Mouse (Mus musculus): ENCODE measurements around the gene Rangap1.
"Not testable (repeated sequence)": the region's sequence is repeated elsewhere in the genome, so short reads cannot be mapped to it uniquely, and the experiment has no call there.

Rangap1 gene

DNA sequence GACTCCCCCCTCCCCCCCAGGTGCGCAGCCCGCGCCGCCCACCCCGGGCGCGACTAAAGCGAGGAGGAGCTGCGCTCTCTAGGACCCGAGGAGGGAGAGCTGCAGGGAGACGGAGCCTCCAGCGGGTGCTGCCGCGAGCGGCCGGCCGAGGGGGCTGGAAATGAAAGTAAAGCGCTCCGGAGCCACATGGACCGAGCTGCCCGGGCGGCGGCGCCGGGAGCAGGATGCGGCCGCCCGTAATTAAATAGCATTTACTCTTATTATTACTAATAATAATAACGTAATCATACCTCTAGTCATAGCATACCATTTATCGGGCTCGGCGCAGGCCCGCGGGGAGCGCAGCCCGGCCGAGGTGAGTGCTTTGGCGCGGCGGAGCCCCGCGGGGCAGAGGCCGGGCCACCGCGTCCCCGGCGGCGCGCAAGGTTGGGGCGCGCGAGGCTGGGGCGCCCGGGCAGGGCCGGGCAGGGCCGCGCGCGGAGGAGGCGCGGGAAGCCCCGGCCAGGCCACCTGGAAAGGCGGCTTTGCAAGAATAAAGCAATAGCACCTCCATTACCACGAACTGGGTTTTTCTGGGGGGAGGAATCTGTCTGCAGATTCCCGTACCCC, at the start of gene Rangap1, which contains the start of gene Zc3h7b:
Gene Rangap1, minus strand, starts transcription at position 539 of the 609 bp plus-strand sequence.
Gene Zc3h7b, plus strand, starts transcription at position 66 of the 609 bp plus-strand sequence.
- peak; percentile 65 to 72 for DNase-seq

- DNase-seq: no peak
Observed at GRCm38 (mm10) chr15:81792444-81792843, 47.1 kb upstream of the Rangap1 start.

DNA sequence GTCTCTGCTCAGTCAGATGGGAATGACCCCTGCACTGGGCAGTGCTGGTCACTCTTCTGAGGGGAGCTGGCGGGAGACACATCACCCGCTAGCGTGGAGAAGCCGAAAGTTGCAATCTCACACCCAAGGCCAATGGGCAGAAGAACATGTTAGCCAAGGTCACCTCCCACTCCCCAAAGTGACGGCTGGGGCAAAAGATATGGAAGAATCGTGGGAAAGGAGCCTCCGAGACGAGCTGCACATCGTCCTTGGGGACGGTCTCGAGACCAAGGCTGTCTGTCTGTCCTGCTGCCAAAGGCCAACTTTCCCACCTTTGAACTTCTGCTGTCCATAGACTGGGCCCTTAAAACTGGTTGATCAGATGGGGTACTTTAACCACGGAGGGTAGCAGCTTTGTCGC, 42.2 kb upstream of the Rangap1 start:
- DNase-seq: no peak

GRCm38 (mm10) chr15:81785701-81786100, 40.4 kb upstream of the Rangap1 start:
- DNase-seq: no peak

DNA sequence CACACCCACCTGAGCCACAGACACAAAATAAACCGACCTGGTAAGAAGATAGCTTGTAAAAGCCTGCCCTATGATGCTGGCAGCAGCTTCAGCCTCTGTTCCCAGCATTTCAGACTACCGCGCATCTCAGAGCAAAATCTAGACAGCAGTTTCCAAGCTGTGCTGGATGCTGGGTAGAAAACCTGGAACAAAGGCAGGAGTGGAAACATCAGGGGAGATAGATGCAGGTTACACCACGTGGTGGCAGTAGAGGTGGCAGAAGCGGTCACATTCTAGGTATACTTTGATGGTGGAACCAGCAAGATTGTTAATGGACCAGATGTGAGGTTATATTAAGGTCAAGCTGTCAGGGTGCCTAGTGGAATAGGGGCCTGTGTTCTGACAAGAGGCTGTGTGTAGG, 39.4 kb upstream of the Rangap1 start:
- DNase-seq: no peak

GRCm38 (mm10) chr15:81781816-81782215, 36.5 kb upstream of the Rangap1 start:
- no peak for DNase-seq

DNA sequence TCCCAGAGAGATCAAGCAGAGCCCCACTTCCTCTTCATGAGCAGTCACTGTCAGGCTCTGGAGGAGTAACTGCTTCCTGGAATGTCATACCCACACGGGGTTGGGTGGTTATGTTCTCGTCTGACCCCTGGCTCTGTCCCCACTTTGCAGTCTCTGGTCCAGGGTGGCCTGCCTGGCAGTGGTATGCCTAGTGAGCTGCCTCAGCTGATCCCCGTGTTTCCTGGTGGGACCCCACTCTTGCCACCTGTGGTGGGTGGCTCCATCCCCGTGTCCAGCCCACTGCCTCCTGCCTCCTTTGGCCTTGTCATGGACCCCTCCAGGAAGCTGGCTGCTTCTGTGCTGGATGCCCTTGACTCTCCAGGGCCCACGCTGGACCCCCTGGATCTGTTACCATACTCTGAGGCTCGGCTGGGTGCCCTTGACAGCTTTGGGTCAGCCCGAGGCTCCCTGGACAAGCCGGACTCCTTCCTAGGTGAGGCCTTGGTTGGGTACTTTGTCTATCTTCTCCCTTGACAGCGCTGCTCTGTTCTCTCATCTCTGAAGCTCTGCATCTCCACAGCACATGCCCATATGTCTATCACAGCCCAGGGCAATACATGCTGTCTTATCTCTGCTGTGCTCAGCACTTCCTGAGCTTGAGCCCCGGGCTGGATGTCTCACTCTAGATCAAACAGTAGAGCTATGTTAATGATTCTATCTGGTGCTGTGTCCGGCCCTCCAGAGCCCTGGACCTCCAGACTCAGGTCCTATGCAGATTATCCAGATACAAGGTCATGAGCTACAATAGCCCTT, 31.5 kb upstream of the Rangap1 start:
- no peak for DNase-seq

DNA sequence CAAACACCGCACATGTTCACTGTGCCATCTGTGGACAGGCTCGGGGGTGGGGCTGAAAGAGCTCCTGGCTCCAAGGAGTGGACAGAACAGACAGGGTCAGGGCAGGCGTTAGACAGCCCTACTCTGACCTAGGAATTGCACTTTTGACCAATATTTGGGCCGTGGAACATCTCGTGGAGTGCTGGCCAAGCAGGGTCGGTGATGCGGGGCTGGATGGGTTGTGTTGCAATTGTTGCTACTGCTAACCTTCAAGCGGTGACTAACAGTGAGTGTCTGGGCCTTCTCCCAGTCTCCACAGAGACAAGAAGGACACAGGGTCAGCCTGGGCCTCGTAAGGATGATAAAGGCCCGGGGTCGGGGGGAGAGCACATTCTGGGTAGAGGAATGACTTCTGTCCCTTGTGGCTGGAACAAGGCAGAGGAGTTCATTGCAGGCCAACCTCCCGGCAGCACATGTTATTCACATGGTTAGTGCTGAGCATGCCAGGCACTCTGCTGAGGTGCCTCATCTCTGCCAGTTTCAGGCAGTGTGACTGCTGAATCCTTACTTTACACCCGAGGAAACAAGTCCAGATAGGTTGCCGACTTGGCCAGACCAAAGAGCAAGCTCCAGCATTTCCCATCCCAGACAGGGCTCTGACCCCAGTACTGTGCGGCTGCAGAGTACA, 29.3 kb upstream of the Rangap1 start:
- no peak for DNase-seq

DNA sequence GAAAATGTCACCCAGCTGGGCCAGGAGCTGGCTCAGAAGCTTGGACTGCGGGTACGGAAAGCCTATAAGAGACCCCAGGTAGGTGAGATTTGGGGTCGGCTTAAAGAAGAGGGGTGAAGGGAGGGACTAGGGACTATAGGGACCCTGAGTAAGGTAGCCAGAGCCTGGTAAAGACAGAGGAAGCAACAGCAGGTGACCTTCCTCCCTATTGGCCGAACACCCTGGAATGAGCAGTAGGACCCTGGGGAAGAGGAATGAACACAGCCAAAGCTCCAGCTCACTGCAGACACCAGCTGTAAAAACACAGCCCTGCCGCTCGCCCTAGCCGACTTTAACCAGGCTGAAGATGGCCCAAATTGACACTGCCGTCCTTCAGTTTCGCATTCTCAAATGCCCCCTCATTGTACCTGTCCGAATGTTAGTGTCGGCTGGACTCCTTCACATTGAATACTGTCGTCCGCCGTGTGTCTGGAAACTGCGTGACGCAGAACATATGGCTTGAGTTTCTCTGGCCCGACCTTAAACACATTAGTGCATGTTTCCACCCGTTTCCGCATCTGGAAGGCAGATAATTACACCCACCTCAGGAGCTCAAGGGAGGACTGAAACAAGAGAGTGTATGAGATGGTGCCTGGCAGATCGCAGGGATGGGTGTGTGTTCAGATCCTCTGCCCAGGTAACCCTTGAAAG, 27.2 kb upstream of the Rangap1 start:
- no peak for DNase-seq

DNA sequence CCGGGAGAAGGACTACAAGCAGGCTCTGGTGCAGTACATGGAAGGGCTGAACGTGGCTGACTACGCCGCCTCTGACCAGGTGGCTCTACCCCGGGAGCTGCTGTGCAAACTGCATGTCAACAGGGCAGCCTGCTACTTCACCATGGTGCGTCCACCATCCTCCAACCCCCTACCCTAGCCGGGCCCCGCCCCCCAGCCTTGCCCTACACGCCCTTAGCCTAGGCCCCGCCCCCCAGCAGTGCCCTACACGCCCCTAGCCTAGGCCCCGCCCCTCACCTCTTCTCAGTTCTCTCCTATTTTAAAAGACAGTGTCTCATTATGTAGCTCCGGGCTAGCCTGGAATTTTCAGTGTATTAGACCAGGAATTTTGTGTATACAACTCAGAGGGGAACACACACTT, 23.7 kb upstream of the Rangap1 start:
- DNase-seq: no peak

- no peak for DNase-seq
Observed at GRCm38 (mm10) chr15:81766439-81766838, 21.1 kb upstream of the Rangap1 start.

DNA sequence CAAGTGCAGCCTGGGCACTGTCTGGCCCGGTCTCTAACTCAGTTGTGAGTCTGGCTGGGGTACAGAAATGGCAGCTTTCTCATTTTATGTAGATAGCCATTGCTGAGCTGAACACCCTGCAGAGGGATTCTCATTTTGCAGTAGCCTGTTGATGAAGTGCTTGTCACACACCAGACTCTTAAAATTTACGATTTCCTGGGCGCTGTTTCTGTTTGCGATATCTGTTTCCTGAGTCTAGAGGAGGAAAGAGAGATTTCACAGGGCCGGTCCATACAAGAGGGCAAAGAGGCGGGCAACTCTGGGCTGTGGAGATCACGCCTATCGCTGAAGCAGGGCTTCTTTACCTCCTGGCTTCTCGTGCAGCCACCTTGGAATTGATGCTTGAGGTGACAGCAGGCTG, 20.3 kb upstream of the Rangap1 start:
- no peak for DNase-seq

- no peak for DNase-seq
Observed at GRCm38 (mm10) chr15:81764573-81764972, 19.2 kb upstream of the Rangap1 start.

- no peak for DNase-seq
Observed at GRCm38 (mm10) chr15:81761959-81762358, 16.6 kb upstream of the Rangap1 start.

DNA sequence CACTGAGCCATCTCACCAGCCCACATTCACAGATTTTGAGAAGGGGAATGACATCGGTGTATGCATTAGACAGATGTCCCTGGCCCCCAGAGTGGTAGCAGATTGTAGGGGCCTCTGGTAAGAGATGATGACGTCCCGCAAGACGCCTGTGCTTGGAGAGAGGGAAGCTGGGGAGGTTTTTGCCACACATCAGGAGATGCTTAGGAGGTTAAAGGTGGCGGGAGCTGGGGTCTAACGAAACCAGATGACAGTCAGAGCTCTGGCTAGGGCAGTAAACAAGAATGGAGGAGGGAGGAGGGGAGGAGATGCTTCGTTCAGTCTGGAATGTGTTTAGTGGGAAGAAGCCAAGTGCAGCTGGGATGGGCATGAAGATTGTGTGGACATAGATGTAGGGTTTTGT, 16.1 kb upstream of the Rangap1 start:
- no peak for DNase-seq

DNA sequence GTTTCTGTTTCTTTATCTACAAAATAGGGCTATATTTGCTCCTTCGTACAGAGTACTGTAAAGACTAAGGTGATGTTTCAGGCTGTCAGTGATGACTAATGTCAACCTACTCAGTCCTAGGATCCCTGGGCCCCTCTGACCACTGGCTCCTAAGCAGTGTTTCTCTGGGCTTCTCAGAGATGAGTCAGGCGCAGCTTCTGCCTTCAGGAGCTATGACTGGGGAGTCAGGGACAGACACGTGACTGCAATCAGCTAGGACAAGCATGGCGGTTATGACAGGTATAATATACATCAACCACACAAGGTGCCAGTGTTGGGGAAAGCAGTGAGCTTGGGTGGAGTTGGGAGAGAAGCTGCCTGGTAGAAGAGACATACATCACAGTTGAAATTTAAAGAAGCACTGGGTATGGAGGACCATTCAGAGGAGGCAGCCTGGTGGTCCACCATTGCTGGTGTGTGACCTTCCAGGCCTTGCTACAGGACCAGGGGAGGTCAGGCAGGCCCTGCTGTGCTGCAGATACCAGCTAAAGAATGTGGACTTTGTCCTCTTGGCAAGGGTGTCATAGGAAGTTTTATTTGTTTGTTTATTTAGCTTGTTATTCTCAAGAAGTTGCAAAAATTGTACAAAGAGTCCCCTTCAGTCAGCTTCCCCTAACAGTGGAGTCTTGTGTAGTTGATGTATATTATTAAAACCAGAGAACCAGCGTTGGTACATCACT, 15.2 kb upstream of the Rangap1 start:
- DNase-seq: no peak

DNA sequence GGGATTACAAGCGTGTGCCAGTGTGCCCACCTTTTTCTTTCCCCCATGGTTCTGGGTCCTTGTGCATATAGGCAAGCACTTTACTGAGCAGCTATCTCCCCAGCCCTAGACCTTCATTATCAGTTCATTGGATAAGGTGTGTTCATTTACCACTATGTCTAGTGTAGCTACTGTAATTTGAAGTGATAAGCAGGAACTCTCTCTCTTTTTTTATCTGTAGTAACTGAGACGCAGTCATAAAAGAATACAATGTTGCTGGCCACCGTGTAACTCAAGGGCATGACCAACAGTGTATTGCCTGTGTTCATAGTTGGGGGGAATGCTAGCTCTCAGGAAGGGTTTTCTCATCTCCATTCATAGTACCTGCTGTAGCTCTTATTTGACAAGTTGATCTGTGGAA, 14.2 kb upstream of the Rangap1 start:
- no peak for DNase-seq

DNA sequence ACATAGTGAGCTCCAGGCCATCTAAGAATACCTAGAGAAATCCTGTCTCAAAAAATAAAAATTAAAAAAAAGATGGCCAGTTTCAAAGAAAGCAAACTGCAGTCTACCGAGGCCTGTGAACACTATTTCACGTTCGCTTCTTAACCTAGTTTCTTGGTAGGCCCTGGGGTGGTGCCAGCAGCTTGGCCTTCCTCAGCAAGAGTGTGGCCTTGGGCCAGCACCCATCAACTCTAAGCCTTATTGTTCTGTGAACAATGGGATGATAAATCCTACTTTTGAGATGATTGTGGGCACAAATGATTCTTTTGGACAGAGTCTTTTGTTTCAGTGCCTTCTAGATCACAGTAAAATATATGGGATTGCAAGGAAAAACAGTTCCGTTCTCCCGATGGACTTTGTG, 13.4 kb upstream of the Rangap1 start:
- no peak for DNase-seq

- DNase-seq: no peak
Observed at GRCm38 (mm10) chr15:81753669-81754068, 8.3 kb upstream of the Rangap1 start.

- no peak for DNase-seq
Observed at GRCm38 (mm10) chr15:81749742-81750141, 4.4 kb upstream of the Rangap1 start.

GRCm38 (mm10) chr15:81745601-81746114, 328 bp upstream of the Rangap1 start:
- peak; percentile 70 to 79 for DNase-seq

DNA sequence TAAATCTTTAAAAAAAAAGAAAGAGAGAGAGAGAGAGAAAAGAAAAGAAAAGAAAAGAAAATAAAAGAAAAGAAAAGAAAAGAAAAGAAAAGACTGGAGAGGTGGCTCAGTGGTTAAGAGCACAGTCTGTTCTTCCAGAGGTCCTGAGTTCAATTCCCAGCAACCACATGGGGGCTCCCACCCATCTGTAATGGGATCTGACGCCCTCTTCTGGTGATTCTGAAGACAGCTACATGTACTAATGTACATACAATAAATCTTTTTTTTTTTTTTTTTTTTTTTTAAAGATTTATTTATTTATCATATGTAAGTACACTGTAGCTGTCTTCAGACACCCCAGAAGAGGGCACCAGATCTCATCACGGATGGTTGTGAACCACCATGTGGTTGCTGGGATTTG, 3.0 kb downstream of the Rangap1 start:
- DNase-seq: not testable (repeated sequence)
